Mouse (Mus musculus): ENCODE results near the gene Acap2. TPM values are rescaled to one million over a fixed set of nuclear protein-coding genes. Genes with fewer than 3 reads are reported as not detected.

Acap2 gene
- polyA plus RNA-seq, 1 experiment = 1.0 TPM

DNA sequence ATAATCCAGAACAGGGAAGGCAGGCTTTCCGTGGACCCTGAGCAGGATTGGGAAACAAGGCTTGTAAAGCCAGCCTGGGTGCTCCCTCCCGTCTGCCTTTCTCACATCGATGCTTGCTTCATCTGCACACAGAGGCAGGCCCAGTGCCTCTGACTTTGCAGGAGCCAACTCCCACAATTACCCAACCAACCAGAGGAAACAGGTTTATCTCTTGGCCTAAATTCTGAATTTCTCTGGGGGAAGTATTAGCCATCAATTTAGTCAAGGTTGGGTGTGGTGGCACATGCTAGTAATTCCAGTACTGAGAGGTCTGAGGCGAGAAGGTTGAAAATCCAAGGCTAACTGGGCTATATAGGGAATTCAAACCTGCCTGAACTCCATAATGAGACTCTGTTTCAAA, 9.4 kb upstream of the Acap2 start:
- Histone ChIP-seq H3K4me3 (replicated peaks) (peak overlapping the region; percentile 64), H3K36me3 (replicated peaks; ENCODE audit: low read length) (no peaks in the 10 kb centered on the region), H3K9me3 (peaks cover 20% of the 10 kb centered on the region), H3K27me3 (replicated peaks) (peaks cover 63% of the 10 kb centered on the region), H3K4me1 (peaks cover 40% of the 10 kb centered on the region)
- TF ChIP-seq FLI1 (IDR thresholded peaks at IDR 0.05; ENCODE audit: low read length) (no peak), GATA1 (IDR thresholded peaks at IDR 0.05; ENCODE audit: borderline replicate concordance, low read length) (no peak)

DNA sequence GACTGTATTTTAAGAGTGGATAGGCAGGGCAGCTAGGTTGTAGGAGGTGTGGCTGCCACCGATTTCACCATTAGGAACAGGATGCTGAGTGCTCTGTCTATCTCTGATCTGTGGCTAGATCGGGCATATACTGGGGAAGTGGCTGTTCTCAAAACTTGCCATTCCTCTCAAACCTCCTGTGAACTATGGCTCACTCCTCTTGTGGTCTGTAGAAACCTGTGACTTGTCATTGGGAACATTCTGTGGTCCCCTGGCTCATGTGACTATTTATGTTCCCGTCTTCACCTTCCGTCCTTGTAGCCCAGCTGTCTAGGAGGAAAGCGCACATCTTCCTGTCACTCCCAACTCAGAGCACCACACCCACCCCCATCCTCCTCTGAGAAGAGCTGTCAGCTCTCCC, 8.9 kb upstream of the Acap2 start:
- TF ChIP-seq GATA1 (IDR thresholded peaks at IDR 0.05; ENCODE audit: borderline replicate concordance, low read length) (0 out of 3 replicates have a peak, but pooled peaks have one; percentile 33), FLI1 (IDR thresholded peaks at IDR 0.05; ENCODE audit: low read length) (no peak)
- Histone ChIP-seq H3K4me3 (replicated peaks) (peak overlapping the region; percentile 78), H3K9me3 (peaks cover 18% of the 10 kb centered on the region), H3K36me3 (replicated peaks; ENCODE audit: low read length) (no peaks in the 10 kb centered on the region), H3K4me1 (peaks cover 40% of the 10 kb centered on the region), H3K27me3 (replicated peaks) (peaks cover 62% of the 10 kb centered on the region)

DNA sequence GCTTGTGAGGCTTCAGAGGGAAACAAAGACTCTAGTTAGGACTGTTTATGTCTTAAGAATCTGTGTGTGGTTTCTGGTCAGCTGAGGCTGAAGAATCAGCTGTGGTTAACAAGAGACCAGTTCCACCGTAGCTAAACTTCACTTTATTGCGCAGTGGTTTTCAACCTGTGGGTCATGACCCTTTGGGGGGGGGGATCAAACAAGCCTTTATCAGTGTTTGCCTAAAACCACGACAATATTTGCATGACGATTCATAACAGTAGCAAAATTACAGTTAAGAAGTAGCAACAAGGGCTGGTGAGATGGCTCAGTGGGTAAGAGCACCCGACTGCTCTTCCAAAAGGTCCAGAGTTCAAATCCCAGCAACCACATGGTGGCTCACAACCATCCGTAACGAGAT, 4.7 kb upstream of the Acap2 start:
- no peak for TF ChIP-seq FLI1 (IDR thresholded peaks at IDR 0.05; ENCODE audit: low read length)
- no peak for TF ChIP-seq GATA1 (IDR thresholded peaks at IDR 0.05; ENCODE audit: borderline replicate concordance, low read length)
- Histone ChIP-seq H3K4me1 (peaks cover 34% of the 10 kb centered on the region), H3K4me3 (replicated peaks) (no peak overlapping the region), H3K9me3 (0 out of 2 replicates have a peak, but pooled peaks cover 4% of the 10 kb centered on the region), H3K27me3 (replicated peaks) (peaks cover 38% of the 10 kb centered on the region), H3K36me3 (replicated peaks; ENCODE audit: low read length) (no peaks in the 10 kb centered on the region)

- TF ChIP-seq GATA1 (IDR thresholded peaks at IDR 0.05; ENCODE audit: borderline replicate concordance, low read length) = no peak
- no peak for TF ChIP-seq FLI1 (IDR thresholded peaks at IDR 0.05; ENCODE audit: low read length)
- no peaks in the 10 kb centered on the region for H3K36me3 ChIP-seq (replicated peaks; ENCODE audit: low read length)
- H3K4me3 ChIP-seq (replicated peaks) = no peak overlapping the region
- peaks cover 38% of the 10 kb centered on the region for H3K27me3 ChIP-seq (replicated peaks)
- H3K9me3 ChIP-seq = 0 out of 2 replicates have a peak, but pooled peaks cover 4% of the 10 kb centered on the region
- peaks cover 31% of the 10 kb centered on the region for H3K4me1 ChIP-seq
Measured at GRCm38 (mm10) chr16:31205187-31205586, 4.1 kb upstream of the Acap2 start.

DNA sequence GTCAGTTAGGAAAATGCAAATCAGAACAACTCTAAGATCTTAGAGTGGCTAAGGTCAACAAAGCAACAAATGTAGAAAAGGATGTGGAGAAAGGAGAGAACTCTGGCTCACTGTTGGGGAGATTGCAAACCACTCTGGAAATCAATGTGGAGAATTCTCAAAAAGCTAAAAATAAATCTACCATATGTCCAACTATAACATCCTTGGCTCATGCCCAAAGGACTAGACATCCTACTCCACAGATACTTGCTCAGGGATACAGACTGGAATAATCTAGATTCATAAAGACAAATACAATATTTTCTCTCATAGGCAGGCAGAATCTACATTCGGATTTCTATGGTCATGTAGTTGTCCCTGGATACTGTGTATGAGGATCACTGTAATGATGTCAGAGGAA, 3.2 kb upstream of the Acap2 start:
- Histone ChIP-seq H3K9me3 (0 out of 2 replicates have a peak, but pooled peaks cover 4% of the 10 kb centered on the region), H3K27me3 (replicated peaks) (peaks cover 30% of the 10 kb centered on the region), H3K4me3 (replicated peaks) (no peak overlapping the region), H3K36me3 (replicated peaks; ENCODE audit: low read length) (no peaks in the 10 kb centered on the region), H3K4me1 (peaks cover 31% of the 10 kb centered on the region)
- TF ChIP-seq FLI1 (IDR thresholded peaks at IDR 0.05; ENCODE audit: low read length) (no peak), GATA1 (IDR thresholded peaks at IDR 0.05; ENCODE audit: borderline replicate concordance, low read length) (no peak)

- peaks cover 44% of the 10 kb centered on the region for H3K4me1 ChIP-seq
- H3K27me3 ChIP-seq (replicated peaks) = peaks cover 9% of the 10 kb centered on the region
- H3K4me3 ChIP-seq (replicated peaks) = no peak overlapping the region
- 0 out of 2 replicates have a peak, but pooled peaks cover 4% of the 10 kb centered on the region for H3K9me3 ChIP-seq
- H3K36me3 ChIP-seq (replicated peaks; ENCODE audit: low read length) = peaks cover 7% of the 10 kb centered on the region
- TF ChIP-seq GATA1 (IDR thresholded peaks at IDR 0.05; ENCODE audit: borderline replicate concordance, low read length) = no peak
Measured at GRCm38 (mm10) chr16:31201704-31202103, 659 bp upstream of the Acap2 start.

GRCm38 (mm10) chr16:31199926-31200789, 887 bp downstream of the Acap2 start:
- Histone ChIP-seq H3K4me1 (peaks cover 59% of the 10 kb centered on the region), H3K36me3 (replicated peaks; ENCODE audit: low read length) (peaks cover 7% of the 10 kb centered on the region), H3K9me3 (0 out of 2 replicates have a peak, but pooled peaks cover under 1% of the 10 kb centered on the region), H3K4me3 (replicated peaks) (peak overlapping the region; percentile 98), H3K27me3 (replicated peaks) (peaks cover 5% of the 10 kb centered on the region)
- no peak for TF ChIP-seq GATA1 (IDR thresholded peaks at IDR 0.05; ENCODE audit: borderline replicate concordance, low read length)

DNA sequence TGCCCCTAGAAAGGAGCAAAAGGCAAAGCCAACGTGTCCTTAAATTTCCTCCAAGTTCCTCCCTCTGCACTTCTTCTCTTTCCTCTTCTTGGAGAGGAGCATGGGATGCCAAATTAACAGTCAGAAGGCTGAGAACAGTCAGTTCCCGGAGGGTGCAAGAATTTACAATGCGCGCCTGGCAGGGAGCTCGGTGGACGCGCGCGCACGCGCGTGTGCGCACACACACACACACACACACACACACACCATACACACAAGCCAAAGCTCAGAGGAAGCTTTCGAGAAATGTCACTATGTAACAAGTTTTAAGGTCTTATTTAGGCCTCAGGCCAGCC, 1.5 kb downstream of the Acap2 start:
- TF ChIP-seq GATA1 (IDR thresholded peaks at IDR 0.05; ENCODE audit: borderline replicate concordance, low read length) = no peak
- no peak for TF ChIP-seq FLI1 (IDR thresholded peaks at IDR 0.05; ENCODE audit: low read length)
- Histone ChIP-seq H3K36me3 (replicated peaks; ENCODE audit: low read length) (peaks cover 10% of the 10 kb centered on the region), H3K4me1 (peaks cover 65% of the 10 kb centered on the region), H3K9me3 (no peaks in the 10 kb centered on the region), H3K4me3 (replicated peaks) (peak overlapping the region; percentile 98), H3K27me3 (replicated peaks) (peaks cover 2% of the 10 kb centered on the region)

DNA sequence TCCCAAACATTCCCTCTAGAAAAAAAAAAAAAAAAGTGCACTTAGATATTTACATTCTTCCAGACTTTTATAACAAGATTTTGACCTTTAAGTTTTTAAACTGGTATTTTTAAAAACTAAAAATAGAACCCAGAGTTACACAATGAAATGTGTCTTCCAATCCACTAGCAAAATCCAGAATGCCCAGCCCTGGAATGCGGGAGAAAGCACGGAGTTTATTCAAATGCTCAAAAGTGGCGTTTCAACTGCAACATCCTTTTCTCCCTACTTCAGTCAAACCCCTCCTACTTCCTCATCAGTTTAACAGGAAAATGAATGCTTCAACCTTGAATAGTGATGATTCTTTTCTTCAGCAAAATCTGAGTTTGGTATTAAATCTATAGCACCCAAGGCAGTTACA, 4.1 kb downstream of the Acap2 start:
- no peaks in the 10 kb centered on the region for H3K9me3 ChIP-seq
- H3K27me3 ChIP-seq (replicated peaks) = no peaks in the 10 kb centered on the region
- no peak overlapping the region for H3K4me3 ChIP-seq (replicated peaks)
- TF ChIP-seq GATA1 (IDR thresholded peaks at IDR 0.05; ENCODE audit: borderline replicate concordance, low read length) = no peak
- no peak for TF ChIP-seq FLI1 (IDR thresholded peaks at IDR 0.05; ENCODE audit: low read length)
- H3K36me3 ChIP-seq (replicated peaks; ENCODE audit: low read length) = peaks cover 10% of the 10 kb centered on the region
- H3K4me1 ChIP-seq = peaks cover 86% of the 10 kb centered on the region

GRCm38 (mm10) chr16:31192526-31192925, 8.5 kb downstream of the Acap2 start:
- H3K4me1 ChIP-seq = peaks cover 97% of the 10 kb centered on the region
- TF ChIP-seq FLI1 (IDR thresholded peaks at IDR 0.05; ENCODE audit: low read length) (no peak), GATA1 (IDR thresholded peaks at IDR 0.05; ENCODE audit: borderline replicate concordance, low read length) (no peak)

More at GRCm38 (mm10) chr16:31192526-31192925, 8.5 kb downstream of the Acap2 start:
- Histone ChIP-seq H3K36me3 (replicated peaks; ENCODE audit: low read length) (peaks cover 7% of the 10 kb centered on the region), H3K9me3 (no peaks in the 10 kb centered on the region), H3K4me3 (replicated peaks) (peak overlapping the region; percentile 89), H3K27me3 (replicated peaks) (no peaks in the 10 kb centered on the region)

Measured in megakaryocyte, embryonic 14.5 days (primary cell).